Mouse (Mus musculus) embryonic facial prominence, embryonic 10.5 days (tissue): ENCODE data around the gene Myocos. TPM values are rescaled to one million over a fixed set of nuclear protein-coding genes. Genes with fewer than 3 reads are reported as not detected.

Experiments used
- DNase-seq: peaks from one replicate; pipeline ENCODE4 v3.0.0-alpha.2; 2017; ENCODE audit warnings: low spot score
- H3K27ac ChIP-seq: fragments of 300-500 bp; sonication (generic); replicated peaks from 2 replicates; pipeline ENCODE4 v1.5.1; 2016; ENCODE audit warnings: mild to moderate bottlenecking
- H3K27me3 ChIP-seq: fragments of 300-500 bp; sonication (generic); replicated peaks from 2 replicates; pipeline ENCODE4 v1.6.1; 2016; ENCODE audit warnings: low read depth, mild to moderate bottlenecking; ENCODE audit not compliant: poor library complexity, severe bottlenecking
- H3K36me3 ChIP-seq: fragments of 300-500 bp; sonication (generic); replicated peaks from 2 replicates; pipeline ENCODE4 v1.6.1; 2016; ENCODE audit warnings: mild to moderate bottlenecking, moderate library complexity
- H3K4me1 ChIP-seq: fragments of 300-500 bp; sonication (generic); 2 replicates; pipeline ENCODE4 v1.6.1; 2016
- H3K4me3 ChIP-seq: fragments of 300-500 bp; sonication (generic); 2 replicates; pipeline ENCODE4 v1.5.1; 2016; ENCODE audit warnings: mild to moderate bottlenecking, moderate library complexity
- H3K9me3 ChIP-seq: fragments of 300-500 bp; sonication (generic); 2 replicates; pipeline ENCODE4 v1.6.1; 2016; ENCODE audit warnings: mild to moderate bottlenecking
- WGBS: fragments of 180-500 bp; shearing (Covaris S2); methylation state at CpG from one replicate; pipeline ENCODE4 v1.1.7; 2016; 5-methylcytosine and 5-hydroxymethylcytosine counted together
- microRNA-seq: library from miRNA; unstranded; fragments of <30 nt; microRNA quantifications from one replicate; pipeline ENCODE4, GENCODE M21; 2017
- polyA plus RNA-seq: library from polyadenylated mRNA; unstranded; fragments of >200 nt; fragmentation: Nextera tagmentation; extraction: Ambion mirVana; gene quantifications from 2 replicates; pipeline ENCODE4 v1.2.1, GENCODE M21; 2016

Gene Myocos
- polyA plus RNA-seq, 1 experiment from 2014 or later: not detected

GRCm38 (mm10) chr1:162608127-162608526 is 49.9 kb downstream of the Myocos start:
- Histone ChIP-seq H3K27me3 (no peaks in the 10 kb centered on the region), H3K9me3 (no peaks in the 10 kb centered on the region), H3K27ac (no peak overlapping the region), H3K36me3 (peaks cover 7% of the 10 kb centered on the region), H3K4me1 (peaks cover 5% of the 10 kb centered on the region), H3K4me3 (no peak overlapping the region)
- DNase-seq: no peak
- WGBS: 14% methylated on average over 1 of the region's 1 CpGs

- no peak overlapping the region for H3K4me3 ChIP-seq
- no peak for DNase-seq
- whole genome bisulfite sequencing: 85% methylated on average over 4 of the region's 4 CpGs
These were observed 56.7 kb downstream of the Myocos start for GRCm38 (mm10) chr1:162601288-162601687.

GRCm38 (mm10) chr1:162599617-162600016 is 58.4 kb downstream of the Myocos start:
- WGBS: 93% methylated on average over 5 of the region's 5 CpGs
- Histone ChIP-seq H3K27ac (no peak overlapping the region), H3K27me3 (no peaks in the 10 kb centered on the region), H3K4me1 (no peaks in the 10 kb centered on the region), H3K36me3 (peaks cover 50% of the 10 kb centered on the region), H3K4me3 (no peak overlapping the region), H3K9me3 (no peaks in the 10 kb centered on the region)
- no peak for DNase-seq

More at GRCm38 (mm10) chr1:162601288-162601687, 56.7 kb downstream of the Myocos start:
- Histone ChIP-seq H3K9me3 (no peaks in the 10 kb centered on the region), H3K4me1 (no peaks in the 10 kb centered on the region), H3K27me3 (no peaks in the 10 kb centered on the region), H3K27ac (no peak overlapping the region), H3K36me3 (peaks cover 43% of the 10 kb centered on the region)

- Histone ChIP-seq H3K9me3 (no peaks in the 10 kb centered on the region), H3K36me3 (peaks cover 43% of the 10 kb centered on the region), H3K4me1 (no peaks in the 10 kb centered on the region), H3K4me3 (no peak overlapping the region), H3K27ac (no peak overlapping the region), H3K27me3 (no peaks in the 10 kb centered on the region)
- no peak for DNase-seq
- WGBS: 86% methylated on average over 3 of the region's 3 CpGs
These were observed 60.5 kb downstream of the Myocos start for GRCm38 (mm10) chr1:162597379-162598102.

Small RNAs within 50 kb of the gene (microRNA-seq; reads per million reads assigned to microRNA genes)
- gene Gm27616: not detected

Other genes with a start within 250 kb of the Myocos start
- gene Dnm3, start 180.2 kb downstream of the Myocos start, polyA plus RNA-seq: 4.3 and 8.0 TPM in 2 replicates
- gene Mettl13, start 109.7 kb downstream of the Myocos start, polyA plus RNA-seq: 33.7 and 37.4 TPM in 2 replicates
- 51.4 and 54.7 TPM in 2 replicates for gene Vamp4, start 87.7 kb downstream of the Myocos start, polyA plus RNA-seq
- gene Myoc, start 19.1 kb downstream of the Myocos start, polyA plus RNA-seq: not detected in 2 replicates
- 151 and 156 TPM in 2 replicates for gene Prrc2c, start 82.3 kb upstream of the Myocos start, polyA plus RNA-seq
- gene Fmo4, start 155.8 kb upstream of the Myocos start, polyA plus RNA-seq: 0.09 TPM in 1 of 2 replicates, not detected in the other
- gene Fmo1, start 208.4 kb upstream of the Myocos start, polyA plus RNA-seq: 4.3 and 4.9 TPM in 2 replicates
- not detected in 2 replicates for gene Fmo2, start 240.5 kb upstream of the Myocos start, polyA plus RNA-seq